Mouse (Mus musculus) small intestine, adult 2 months (tissue): Measurements from ENCODE around the gene Lmo4. TPM values are rescaled to one million over a fixed set of nuclear protein-coding genes. Genes with fewer than 3 reads are reported as not detected.

Experiments used
- H3K27ac ChIP-seq: fragments of 200-500 bp; 2 replicates; pipeline ENCODE4 v1.5.1; 2012; ENCODE audit warnings: low read depth, low read length, control low read depth, inconsistent platforms; ENCODE audit not compliant: insufficient read depth
- H3K27me3 ChIP-seq: fragments of 200-500 bp; 2 replicates; pipeline ENCODE4 v1.6.1; 2012; ENCODE audit warnings: mild to moderate bottlenecking, moderate library complexity, low read length, inconsistent platforms; ENCODE audit not compliant: control insufficient read depth, insufficient read depth
- H3K36me3 ChIP-seq: fragments of 200-500 bp; 2 replicates; pipeline ENCODE4 v1.6.1; 2012; ENCODE audit warnings: mild to moderate bottlenecking, low read length, control low read depth, inconsistent platforms; ENCODE audit not compliant: control insufficient read depth, insufficient read depth
- H3K4me1 ChIP-seq: fragments of 200-500 bp; 2 replicates; pipeline ENCODE4 v1.6.1; 2012; ENCODE audit warnings: low read length, inconsistent platforms, mixed read lengths; ENCODE audit not compliant: control insufficient read depth, insufficient read depth, insufficient read length
- H3K4me3 ChIP-seq: fragments of 200-500 bp; 2 replicates; pipeline ENCODE4 v1.5.1; 2012; ENCODE audit warnings: low read depth, mild to moderate bottlenecking, control low read depth, inconsistent platforms, low read length, moderate library complexity
- CTCF ChIP-seq: fragments of 200-500 bp; IDR thresholded peaks from 2 replicates; pipeline ENCODE4 v1.5.1; 2012; ENCODE audit warnings: low read depth, mild to moderate bottlenecking, control low read depth, inconsistent platforms, low read length, moderate library complexity, mixed read lengths; ENCODE audit not compliant: insufficient replicate concordance, insufficient read length; ENCODE audit errors: extremely low read depth
- POLR2A ChIP-seq: fragments of 200-500 bp; IDR thresholded peaks from 2 replicates; pipeline ENCODE4 v1.6.1; 2012; ENCODE audit warnings: low read depth, mild to moderate bottlenecking, control low read depth, inconsistent platforms, low read length, moderate library complexity
- WGBS: fragments of 180-500 bp; shearing (Covaris S2); methylation state at CpG from one replicate; pipeline ENCODE4 v1.1.7; 2018; 5-methylcytosine and 5-hydroxymethylcytosine counted together
- polyA plus RNA-seq: library from polyadenylated mRNA; depleted of rRNA; stranded (reverse); fragments of >200 nt; gene quantifications from 2 replicates; pipeline ENCODE4 v1.2.3, GENCODE M21; 2012

Gene Lmo4
- polyA plus RNA-seq, 1 experiment, result 23.8 TPM

GRCm38 (mm10) chr3:144223377-144224105 is 18.5 kb upstream of the Lmo4 start:
- Histone ChIP-seq H3K27ac (no peak overlapping the region), H3K27me3 (no peaks in the 10 kb centered on the region), H3K4me1 (no peaks in the 10 kb centered on the region), H3K36me3 (no peaks in the 10 kb centered on the region), H3K4me3 (no peak overlapping the region)
- WGBS, result 89% methylated on average over 20 of the region's 20 CpGs
- TF ChIP-seq CTCF, result no peak
- no peak for TF ChIP-seq POLR2A

- TF ChIP-seq CTCF (no peak), POLR2A (no peak)
- Histone ChIP-seq H3K36me3 (no peaks in the 10 kb centered on the region), H3K4me1 (no peaks in the 10 kb centered on the region), H3K27me3 (no peaks in the 10 kb centered on the region), H3K27ac (no peak overlapping the region), H3K4me3 (no peak overlapping the region)
- 91% methylated on average over 9 of the region's 9 CpGs for WGBS
Observed at GRCm38 (mm10) chr3:144222381-144222780, 17.4 kb upstream of the Lmo4 start.

GRCm38 (mm10) chr3:144207498-144207897 is 2.5 kb upstream of the Lmo4 start:
- peaks cover 5% of the 10 kb centered on the region; the same call in 1 of the 2 replicates for H3K4me1 ChIP-seq
- H3K4me3 ChIP-seq, result no peak overlapping the region
- H3K27ac ChIP-seq, result no peak overlapping the region
- WGBS, result 20% methylated on average over 5 of the region's 5 CpGs
- no peak for TF ChIP-seq CTCF
- no peak for TF ChIP-seq POLR2A
- H3K27me3 ChIP-seq, result no peaks in the 10 kb centered on the region
- H3K36me3 ChIP-seq, result no peaks in the 10 kb centered on the region

GRCm38 (mm10) chr3:144206942-144207341 is 1.9 kb upstream of the Lmo4 start:
- H3K36me3 ChIP-seq, result no peaks in the 10 kb centered on the region
- TF ChIP-seq CTCF (no peak), POLR2A (no peak)
- peaks cover 5% of the 10 kb centered on the region; the same call in 1 of the 2 replicates for H3K4me1 ChIP-seq
- no peaks in the 10 kb centered on the region for H3K27me3 ChIP-seq
- H3K4me3 ChIP-seq, result no peak overlapping the region
- WGBS, result 83% methylated on average over 1 of the region's 1 CpGs
- no peak overlapping the region for H3K27ac ChIP-seq

- Histone ChIP-seq H3K36me3 (no peaks in the 10 kb centered on the region), H3K4me3 (peak overlapping the region; percentile 32), H3K27me3 (no peaks in the 10 kb centered on the region), H3K27ac (peak overlapping the region; percentile 67), H3K4me1 (peaks cover 5% of the 10 kb centered on the region; the same call in 1 of the 2 replicates)
- TF ChIP-seq CTCF (no peak), POLR2A (no peak)
- 9% methylated on average over 3 of the region's 3 CpGs for WGBS
Observed at GRCm38 (mm10) chr3:144206261-144206660, 1.2 kb upstream of the Lmo4 start.

GRCm38 (mm10) chr3:144205351-144206153 is 532 bp upstream of the Lmo4 start:
- no peaks in the 10 kb centered on the region for H3K27me3 ChIP-seq
- H3K4me1 ChIP-seq, result peaks cover 5% of the 10 kb centered on the region; the same call in 1 of the 2 replicates
- H3K27ac ChIP-seq, result peak overlapping the region; percentile 71
- TF ChIP-seq POLR2A (peak; percentile 77), CTCF (no peak)
- peak overlapping the region; percentile 92 for H3K4me3 ChIP-seq
- no peaks in the 10 kb centered on the region for H3K36me3 ChIP-seq
- WGBS, result under 1% methylated on average over 68 of the region's 69 CpGs

GRCm38 (mm10) chr3:144203988-144204412 is 1.0 kb downstream of the Lmo4 start:
- H3K27ac ChIP-seq, result peak overlapping the region; percentile 51
- H3K36me3 ChIP-seq, result no peaks in the 10 kb centered on the region
- H3K27me3 ChIP-seq, result no peaks in the 10 kb centered on the region
- H3K4me1 ChIP-seq, result peaks cover 5% of the 10 kb centered on the region; the same call in 1 of the 2 replicates
- peak overlapping the region; percentile 92 for H3K4me3 ChIP-seq
- under 1% methylated on average over 5 of the region's 5 CpGs for WGBS
- TF ChIP-seq CTCF (no peak), POLR2A (no peak)
